ENCODE assay signal across 7 mouse cellular contexts in the genomic region with DNA sequence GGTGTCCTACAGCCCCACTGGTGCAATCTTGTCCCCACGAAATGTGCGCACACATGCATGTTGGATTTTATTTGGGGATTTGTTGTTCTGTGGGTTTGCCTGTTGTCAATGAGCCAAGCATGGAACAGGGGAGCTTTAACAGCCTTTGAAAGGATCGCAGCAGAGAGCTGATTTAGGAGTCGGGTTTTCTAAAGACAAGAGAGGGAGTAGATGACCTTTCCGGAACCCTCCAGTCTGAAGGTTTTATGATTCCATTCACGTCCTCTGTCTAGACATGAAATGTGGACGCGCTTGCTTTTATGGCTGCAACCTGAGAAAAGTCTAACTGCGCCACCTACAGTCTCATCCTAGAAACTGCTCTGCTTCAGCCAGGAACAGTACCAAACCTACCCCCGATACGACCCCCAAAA. TPM values are rescaled to one million over a fixed set of nuclear protein-coding genes. Genes with fewer than 3 reads are reported as not detected.
DNase-seq lines count a peak whose midpoint lies in the region; ATAC-seq and TF ChIP-seq lines count a peak whose summit lies in the region.

No protein-coding gene starts in this region.

- no peaks in the 10 kb centered on the region for H3K9me3 ChIP-seq in embryonic facial prominence, embryonic 15.5 days (replicated peaks)
- H3K9me3 ChIP-seq in hindbrain, embryonic 10.5 days: no peaks in the 10 kb centered on the region
- H3K9me3 ChIP-seq in lung, postnatal 0 days (ENCODE audit: low read length): no peaks in the 10 kb centered on the region

- ATAC-seq in embryonic facial prominence, embryonic 15.5 days (ENCODE audit: insufficient number of reproducible peaks, low FRiP score, low TSS enrichment, low read depth): no peak
- ATAC-seq in lung, postnatal 0 days: no peak

- peak overlapping the region; percentile 35 for H3K4me2 ChIP-seq in embryonic facial prominence, embryonic 15.5 days (replicated peaks)
- H3K4me2 ChIP-seq in lung, postnatal 0 days (replicated peaks; ENCODE audit: low read depth, low read length): no peak overlapping the region

- no peaks in the 10 kb centered on the region for H3K27me3 ChIP-seq in embryonic facial prominence, embryonic 15.5 days
- H3K27me3 ChIP-seq in hindbrain, embryonic 10.5 days (ENCODE audit: insufficient read depth, poor library complexity, severe bottlenecking): peaks cover 3% of the 10 kb centered on the region; the same call in 1 of the 2 replicates
- no peaks in the 10 kb centered on the region for H3K27me3 ChIP-seq in lung, postnatal 0 days (replicated peaks; ENCODE audit: insufficient read depth, low read length)

- peaks cover 6% of the 10 kb centered on the region; the same call in 1 of the 2 replicates for H3K4me1 ChIP-seq in embryonic facial prominence, embryonic 15.5 days
- peaks cover 14% of the 10 kb centered on the region for H3K4me1 ChIP-seq in hindbrain, embryonic 10.5 days (replicated peaks)
- H3K4me1 ChIP-seq in lung, postnatal 0 days (ENCODE audit: insufficient read depth, low read depth, low read length): no peaks in the 10 kb centered on the region

- H3K4me3 ChIP-seq in embryonic facial prominence, embryonic 15.5 days (replicated peaks): no peak overlapping the region
- no peak overlapping the region for H3K4me3 ChIP-seq in hindbrain, embryonic 10.5 days
- H3K4me3 ChIP-seq in lung, postnatal 0 days (ENCODE audit: low read depth, low read length): no peak overlapping the region

- TF ChIP-seq EP300 in lung, postnatal 0 days (IDR thresholded peaks at IDR 0.05): no peak

- H3K36me3 ChIP-seq in embryonic facial prominence, embryonic 15.5 days: no peaks in the 10 kb centered on the region
- no peaks in the 10 kb centered on the region for H3K36me3 ChIP-seq in hindbrain, embryonic 10.5 days
- no peaks in the 10 kb centered on the region for H3K36me3 ChIP-seq in lung, postnatal 0 days (ENCODE audit: insufficient read depth, low read length)

- no peak overlapping the region for H3K27ac ChIP-seq in embryonic facial prominence, embryonic 15.5 days (replicated peaks)
- peak overlapping the region; percentile 73 for H3K27ac ChIP-seq in hindbrain, embryonic 10.5 days
- H3K27ac ChIP-seq in lung, postnatal 0 days (ENCODE audit: low read length): no peak overlapping the region

- peak; percentile 44 for DNase-seq in ES-CJ7 (ENCODE audit: low read depth, low spot score)
- peak; percentile 15 for DNase-seq in adrenal gland, postnatal 25 days
- peak; percentile 65 for DNase-seq in hindbrain, embryonic 10.5 days (ENCODE audit: low spot score)
- peak; percentile 45 to 85 for DNase-seq in layer of hippocampus, adult 18-20 months (ENCODE audit: low spot score in 2 of 2)
- peak; percentile 76 for DNase-seq in lung, postnatal 0 days (ENCODE audit: low spot score)
- peak; percentile 84 for DNase-seq in retina, postnatal 1 day

- H3K9ac ChIP-seq in embryonic facial prominence, embryonic 15.5 days: no peak overlapping the region
- no peak overlapping the region for H3K9ac ChIP-seq in lung, postnatal 0 days (replicated peaks; ENCODE audit: low read depth)

- 23% methylated on average over 11 of the region's 11 CpGs for WGBS in embryonic facial prominence, embryonic 15.5 days
- WGBS in hindbrain, embryonic 10.5 days: 34% methylated on average over 11 of the region's 11 CpGs
- WGBS in lung, postnatal 0 days: 24% methylated on average over 11 of the region's 11 CpGs

- peak; percentile 82 for TF ChIP-seq CTCF in lung, postnatal 0 days (IDR thresholded peaks at IDR 0.05)

RNA-seq across cellular contexts. Expression of a gene that starts 23.5 kb away (rescaled TPM):
- total RNA-seq in adrenal gland, postnatal 25 days (2021): 119 and 172 TPM in 2 replicates
- 41.4 and 44.7 TPM in 2 replicates for polyA plus RNA-seq in embryonic facial prominence, embryonic 15.5 days (2015; fragmentation: Nextera tagmentation; extraction: Ambion mirVana)
- 63.5 and 64.9 TPM in 2 replicates for polyA plus RNA-seq in hindbrain, embryonic 10.5 days (2016; fragmentation: Nextera tagmentation; extraction: Ambion mirVana)
- total RNA-seq in layer of hippocampus, adult 18-20 months (2021): 10 to 100 TPM; 55.1 to 56.8 TPM
- 40.8 and 41.0 TPM in 2 replicates for polyA plus RNA-seq in lung, postnatal 0 days (2015; fragmentation: Nextera tagmentation; extraction: Ambion mirVana)

Comparison
In these comparisons a context has a peak if more than half of its experiments do, and no peak if none do; other contexts are left out.
1. DNase-seq: peak in every context shown above with its lines; median percentile 84 in retina, postnatal 1 day; 76 in lung, postnatal 0 days; 65 in hindbrain, embryonic 10.5 days; 65 in layer of hippocampus, adult 18-20 months; 44 in ES-CJ7; 15 in adrenal gland, postnatal 25 days.